Mouse (Mus musculus) left cerebral cortex, adult 18-20 months (tissue): ENCODE results near the gene Gata2. TPM values are rescaled to one million over a fixed set of nuclear protein-coding genes. Genes with fewer than 3 reads are reported as not detected.

ENCODE experiments used
- DNase-seq, 2 experiments: peaks; one replicate each; pipeline ENCODE4 v3.0.0; 2021 to 2022; ENCODE audit warnings: low spot score in 2 of 2, mixed read lengths in 1 of 2
- total RNA-seq, 2 experiments: library from RNA; stranded (reverse); gene quantifications; 2 replicates each; pipeline ENCODE4 v1.2.3; 2021

Gene Gata2
- total RNA-seq, 2 experiments from 2014 or later: 6.1 to 6.8 TPM

DNA sequence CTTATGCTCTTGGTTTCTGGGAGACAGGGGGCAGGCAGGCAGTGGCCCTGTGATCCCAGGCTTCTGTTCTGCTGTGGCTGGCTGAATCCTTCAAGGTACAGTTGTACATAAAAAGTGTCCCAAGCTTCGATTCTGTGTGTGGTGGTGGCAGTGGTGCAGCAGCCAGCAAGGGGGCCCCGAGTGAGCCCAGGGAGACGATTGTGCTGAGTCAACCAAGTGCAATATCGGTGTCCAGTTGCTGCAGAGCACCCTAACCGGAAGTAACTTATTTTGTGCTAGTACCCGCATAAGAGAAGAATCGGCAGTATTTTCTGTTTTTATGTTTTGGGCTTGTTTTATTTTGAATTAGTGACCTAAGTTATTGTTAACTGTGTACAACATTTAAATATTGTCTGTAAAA, 12.9 kb downstream of the Gata2 start:
- no peak for DNase-seq

DNA sequence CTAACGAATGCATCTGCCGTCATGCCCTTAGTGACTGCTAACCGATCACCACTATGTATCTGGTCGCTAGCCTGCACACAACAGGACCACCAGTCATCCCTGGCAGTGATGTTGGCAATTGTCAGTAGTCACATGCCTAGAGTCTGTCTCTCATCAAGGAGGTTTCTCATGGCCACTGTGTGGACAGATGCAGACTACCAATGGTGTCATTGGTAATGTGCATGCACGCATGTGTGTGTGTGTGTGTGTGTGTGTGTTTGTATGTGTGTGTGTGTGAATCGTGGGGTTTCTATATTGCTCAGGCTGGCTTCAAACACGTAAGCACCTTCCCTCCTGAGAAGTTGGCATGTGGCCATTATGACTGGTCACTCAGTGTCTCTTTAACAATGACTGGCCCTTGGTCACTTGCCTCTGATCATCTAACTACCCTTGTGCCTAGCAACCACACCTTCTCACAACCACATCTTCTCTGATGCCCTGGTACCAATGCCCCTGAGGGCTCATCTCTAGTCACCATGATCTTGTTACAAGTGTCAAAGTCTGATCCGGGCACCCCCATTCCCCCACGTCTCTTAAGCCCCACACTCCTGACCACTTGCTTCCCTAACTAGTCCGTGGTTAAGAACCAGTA, 13.8 kb downstream of the Gata2 start:
- DNase-seq: no peak

DNA sequence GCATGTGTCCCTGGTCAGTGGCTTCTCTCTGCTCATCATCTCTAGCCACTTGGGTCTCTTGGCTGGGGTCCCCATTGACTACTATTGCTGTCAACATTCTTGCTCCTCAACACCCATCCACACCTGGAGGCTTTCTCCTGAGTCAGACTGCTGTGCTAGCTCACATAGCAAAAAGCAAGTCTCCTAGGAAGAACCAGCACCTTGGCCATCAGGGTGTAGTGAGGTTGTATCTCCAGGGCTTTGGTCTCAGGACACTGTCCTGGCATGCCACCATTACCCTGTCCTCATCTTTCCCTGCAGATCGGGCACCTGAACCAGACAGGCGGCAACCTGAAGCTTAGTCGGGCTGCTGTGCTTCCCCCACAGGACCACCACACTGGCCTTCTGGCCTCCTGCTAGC, 14.6 kb downstream of the Gata2 start:
- DNase-seq: no peak

DNA sequence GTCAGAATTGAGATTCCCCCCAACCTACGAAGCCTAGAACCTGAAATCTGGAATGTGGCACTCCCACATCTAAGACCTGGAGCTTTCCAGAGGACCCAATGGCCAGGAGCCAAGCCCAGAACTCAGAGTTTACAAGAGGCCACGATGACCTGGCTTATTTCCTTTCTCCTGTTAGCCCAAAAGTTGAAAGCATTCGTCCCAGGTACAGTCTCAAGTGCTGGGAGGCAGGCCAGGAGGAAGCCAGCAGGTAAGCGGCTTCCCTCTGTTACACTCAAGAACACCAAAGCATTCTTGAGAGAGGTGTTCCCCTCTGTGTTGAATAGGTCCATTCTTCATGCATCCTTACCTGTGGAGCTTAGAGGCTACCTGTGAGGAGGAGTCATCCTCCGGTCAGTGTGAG, 15.8 kb downstream of the Gata2 start:
- DNase-seq: no peak

DNA sequence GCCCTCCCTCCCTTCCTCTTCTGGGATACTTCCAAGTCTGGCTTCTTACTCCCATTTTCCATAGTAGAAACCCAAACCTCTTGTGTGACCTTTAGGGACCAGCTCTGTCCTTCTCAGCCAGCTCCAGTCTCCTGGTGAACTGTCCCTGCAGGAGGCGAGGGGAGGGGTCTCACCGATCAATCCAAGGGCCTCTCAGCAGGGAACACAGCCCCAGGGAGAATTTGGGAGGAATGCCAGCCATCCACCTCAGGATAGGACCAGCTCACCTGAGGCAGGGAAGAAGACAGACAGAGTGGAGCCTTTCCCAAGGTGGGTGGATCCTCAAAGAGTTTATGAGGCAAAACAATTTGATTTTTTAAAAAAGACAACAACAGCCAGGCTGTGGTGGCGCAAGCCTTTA, 16.5 kb downstream of the Gata2 start:
- DNase-seq: no peak

DNA sequence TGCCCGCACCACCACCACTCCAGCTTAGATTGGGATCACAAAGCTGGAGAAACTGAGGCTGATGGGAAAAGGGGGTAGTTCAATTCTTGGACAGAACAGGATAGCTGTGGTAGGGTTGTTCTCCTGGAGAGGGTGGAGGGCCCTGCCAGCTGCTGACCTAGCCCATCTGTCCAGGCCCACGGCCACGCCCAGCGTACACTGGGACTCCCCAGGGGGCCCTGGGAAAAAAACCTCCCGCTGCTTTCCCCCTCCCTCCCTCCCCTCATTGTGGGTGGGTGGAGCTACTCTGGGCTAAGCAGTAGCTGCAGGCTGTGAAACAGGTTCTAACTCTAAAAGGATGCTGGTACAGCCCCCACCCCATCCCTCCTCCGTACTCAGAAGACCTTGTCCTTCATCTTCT, 22.1 kb downstream of the Gata2 start:
- DNase-seq: no peak

DNA sequence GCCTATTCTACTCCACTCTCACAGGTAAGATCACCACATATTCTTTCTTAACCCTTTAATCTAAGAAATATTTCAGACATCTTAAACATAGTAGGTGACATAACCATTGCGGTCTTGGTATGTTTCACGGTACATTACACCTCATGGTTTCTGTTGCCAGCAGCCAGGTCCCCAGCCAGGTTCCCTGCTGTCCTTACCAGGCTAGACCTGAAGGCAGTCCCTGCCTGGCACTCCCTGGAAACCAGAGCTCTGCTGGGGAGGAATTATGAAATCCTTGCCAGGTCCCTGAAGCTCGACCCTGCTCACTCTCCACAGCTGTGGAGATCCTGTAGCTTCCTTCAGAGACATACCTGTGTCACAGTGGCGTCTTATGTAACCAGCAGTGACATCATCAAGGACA, 22.5 kb downstream of the Gata2 start:
- DNase-seq: no peak

DNA sequence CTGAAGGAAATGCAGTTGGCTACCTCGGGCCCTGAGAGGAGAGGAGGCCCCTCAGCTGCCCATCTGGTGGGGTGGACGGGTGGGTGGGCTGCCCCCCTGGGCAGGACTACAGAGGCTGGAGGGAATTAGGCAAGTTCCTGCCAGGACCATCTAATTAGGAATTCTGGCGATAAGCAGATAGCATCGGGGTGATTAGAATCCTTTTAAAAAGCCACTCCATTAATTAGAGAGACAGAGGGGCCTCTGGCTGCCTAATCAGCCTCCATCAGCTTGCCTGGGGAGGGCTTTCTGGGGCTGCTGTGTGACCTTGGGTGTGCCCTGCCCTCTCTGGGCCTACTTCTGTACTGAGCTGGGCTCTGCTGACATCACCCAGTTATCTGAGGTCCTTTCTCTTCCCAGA, 25.4 kb downstream of the Gata2 start:
- no peak for DNase-seq

DNA sequence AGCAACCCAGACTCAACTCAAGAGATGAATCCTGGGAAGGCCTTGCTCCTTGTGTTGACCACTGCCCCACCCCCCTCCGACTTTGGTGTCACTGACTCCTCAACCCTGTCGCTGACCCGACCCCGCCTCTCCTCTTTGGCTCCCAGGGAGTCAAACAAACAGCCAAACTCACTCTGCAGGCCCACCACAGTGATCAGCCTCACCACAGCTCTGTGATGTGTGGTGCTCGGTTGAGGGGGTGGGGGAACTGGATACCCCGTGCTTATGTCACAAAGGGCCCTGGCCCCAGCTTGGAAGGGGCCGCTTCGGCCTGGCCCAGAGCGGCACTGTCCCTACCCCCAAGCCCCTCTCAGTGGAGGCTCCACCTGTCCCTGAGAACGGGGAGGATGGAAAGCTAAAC, 28.3 kb downstream of the Gata2 start, which contains the start of gene Dnajb8:
TSS of gene Dnajb8 (plus strand) at position 301 of the 400 bp plus-strand sequence.
- no peak for DNase-seq

DNA sequence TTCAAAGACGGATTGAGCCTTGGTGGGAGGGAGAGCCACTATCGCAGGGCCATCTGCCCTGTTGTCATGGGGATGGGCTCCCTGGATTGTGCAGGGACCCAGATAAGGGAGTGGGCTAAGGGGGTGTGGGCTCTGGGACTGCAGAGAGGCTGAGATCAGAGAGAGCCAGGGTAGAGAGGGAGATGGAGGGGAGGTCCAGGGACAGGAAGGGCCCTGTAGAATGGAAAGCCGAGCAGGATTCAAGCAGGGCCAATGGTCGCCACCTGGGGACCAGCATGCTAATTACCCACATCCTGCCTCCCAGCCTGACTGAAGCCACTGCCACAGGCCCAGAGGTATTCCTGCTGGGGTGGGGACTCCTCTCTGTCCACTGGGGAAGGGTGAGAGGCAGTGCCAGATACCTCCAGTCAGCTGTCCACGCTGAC, 32.9 kb downstream of the Gata2 start:
- DNase-seq: no peak

DNA sequence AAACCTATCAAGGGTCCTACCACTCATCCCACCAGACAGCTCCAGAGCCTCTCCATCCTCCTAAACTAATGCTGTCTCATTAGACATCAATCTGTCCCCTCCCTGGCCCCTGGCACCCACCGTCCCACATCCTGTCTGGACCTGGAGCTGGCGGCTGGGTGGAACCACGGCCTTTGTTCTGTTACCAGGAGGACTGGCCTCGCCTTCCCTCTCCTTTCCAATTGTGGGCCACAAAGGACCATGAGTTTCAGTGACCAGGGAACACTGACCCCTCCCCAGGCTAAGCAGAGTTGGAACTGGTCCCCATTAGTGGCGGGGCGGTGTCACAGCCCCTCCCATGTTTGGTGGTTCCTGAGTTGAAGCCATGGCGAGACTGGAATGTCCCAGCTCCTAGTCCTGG, 33.8 kb downstream of the Gata2 start:
- DNase-seq: no peak

DNA sequence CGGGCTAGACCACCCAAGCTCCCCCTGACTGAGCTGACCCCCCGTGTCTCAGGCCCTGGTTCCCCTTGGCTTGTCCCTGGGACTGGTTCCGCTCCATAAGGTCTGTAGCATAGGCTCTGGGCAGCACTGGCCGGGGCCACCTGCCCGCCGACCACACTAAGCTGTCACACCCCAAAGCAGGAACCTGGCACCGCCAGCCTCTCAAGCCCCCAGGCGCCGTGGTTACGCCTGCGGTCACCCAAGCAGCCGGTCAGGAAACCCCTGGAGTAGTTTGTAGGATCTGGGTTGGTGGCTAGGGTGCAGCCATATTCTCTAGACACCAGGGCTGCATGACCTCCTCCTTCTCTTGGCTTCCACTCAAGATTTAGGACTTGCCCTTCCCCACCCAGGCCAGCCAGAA, 35.5 kb downstream of the Gata2 start:
- no peak for DNase-seq

DNA sequence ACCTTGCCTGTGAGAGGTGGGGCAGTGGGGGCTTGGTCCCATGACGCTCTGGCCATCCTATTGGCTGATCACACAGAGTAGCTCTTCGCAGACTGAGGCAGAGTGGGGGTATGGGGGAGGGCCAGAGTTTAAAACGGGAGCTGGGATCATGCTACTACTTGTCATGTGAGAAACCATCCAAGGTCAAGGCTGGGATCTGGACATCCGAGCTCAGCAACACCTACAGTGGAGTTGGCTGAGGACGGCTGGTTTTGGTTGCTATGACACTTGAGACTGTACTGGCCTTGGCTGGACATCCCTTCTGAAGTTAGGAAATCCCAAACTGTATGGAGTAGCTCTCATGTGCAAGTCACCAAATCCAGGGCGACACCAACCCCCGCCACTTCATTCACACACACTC, 38.1 kb downstream of the Gata2 start:
- DNase-seq: no peak

DNA sequence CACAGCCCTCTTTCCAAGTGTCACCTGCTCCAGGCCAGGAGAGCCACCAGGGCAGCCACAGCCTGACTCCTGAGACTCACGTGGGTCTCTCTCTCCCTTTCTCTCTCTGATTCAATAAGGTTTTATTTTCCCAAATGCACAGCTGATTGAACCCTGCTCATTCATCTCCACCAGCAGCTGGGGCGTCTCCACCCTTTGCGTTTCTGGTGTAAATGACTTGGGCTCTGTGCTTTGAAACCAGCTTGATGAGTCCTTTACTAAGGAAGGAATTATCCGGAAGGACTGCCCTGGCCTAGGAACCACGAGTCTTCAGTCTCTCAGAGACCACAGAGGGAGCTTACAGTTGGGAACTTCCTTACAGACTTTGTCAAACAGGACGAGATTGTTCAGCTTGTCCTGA, 38.5 kb downstream of the Gata2 start:
- no peak for DNase-seq

DNA sequence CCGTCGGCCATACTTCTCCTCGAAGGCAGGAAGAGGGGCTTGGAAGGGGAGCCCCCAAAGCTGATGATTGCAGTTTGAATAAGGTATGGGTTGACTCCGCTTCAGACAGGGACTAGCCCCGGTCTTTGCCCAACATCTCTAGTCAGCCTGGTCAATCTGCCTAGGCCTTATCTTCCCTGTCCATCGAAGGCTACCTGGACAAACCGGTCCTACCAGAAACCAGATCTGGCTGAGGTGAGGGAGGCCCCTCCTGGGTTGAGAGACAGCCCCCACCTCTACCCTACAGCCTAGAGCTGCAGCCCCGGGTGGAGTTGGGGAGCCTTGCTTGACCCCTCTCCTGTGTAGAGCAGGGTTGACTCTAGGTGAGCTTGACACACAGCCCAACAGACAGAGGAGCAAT, 40.3 kb downstream of the Gata2 start:
- no peak for DNase-seq

DNA sequence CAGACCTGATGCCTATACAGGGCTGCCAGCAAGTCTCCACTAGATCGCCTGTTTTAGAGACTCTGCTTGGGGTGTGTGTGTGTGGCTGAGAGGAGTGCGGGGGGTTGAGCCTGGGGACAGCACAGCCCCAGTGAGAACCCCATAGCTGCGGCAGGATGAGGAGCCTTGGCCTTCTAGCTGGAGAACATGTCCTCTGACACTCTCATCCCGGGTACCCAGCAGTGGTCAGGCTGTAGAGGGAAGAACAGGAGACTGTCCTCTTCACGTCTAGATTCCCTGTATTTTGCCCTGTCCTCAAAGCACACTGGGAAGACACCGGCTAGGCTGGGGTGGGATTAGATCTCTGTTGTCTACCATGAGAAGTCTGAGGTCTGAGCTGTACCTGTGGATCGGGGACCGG, 41.8 kb downstream of the Gata2 start:
- no peak for DNase-seq

DNA sequence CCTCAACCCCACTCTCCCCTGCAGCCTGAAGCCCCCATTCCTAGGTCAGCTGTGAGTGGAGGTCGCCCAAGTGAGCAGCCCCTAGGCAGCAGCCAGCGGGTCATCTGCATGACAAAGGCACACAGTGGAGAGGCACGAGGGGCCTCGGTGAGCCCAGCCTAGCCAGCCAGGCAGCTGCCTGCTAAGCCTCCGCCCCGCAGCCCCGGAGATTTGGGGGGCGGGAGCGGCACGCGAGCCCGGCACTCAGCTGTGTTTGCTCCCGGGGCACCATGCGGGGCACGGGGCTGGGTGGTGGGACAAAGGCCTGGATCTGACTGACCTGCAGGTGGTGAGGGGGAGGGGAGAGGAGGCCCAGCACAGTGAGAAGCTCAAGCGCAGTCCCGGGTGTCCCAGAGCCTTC, 42.3 kb downstream of the Gata2 start:
- DNase-seq: no peak

DNA sequence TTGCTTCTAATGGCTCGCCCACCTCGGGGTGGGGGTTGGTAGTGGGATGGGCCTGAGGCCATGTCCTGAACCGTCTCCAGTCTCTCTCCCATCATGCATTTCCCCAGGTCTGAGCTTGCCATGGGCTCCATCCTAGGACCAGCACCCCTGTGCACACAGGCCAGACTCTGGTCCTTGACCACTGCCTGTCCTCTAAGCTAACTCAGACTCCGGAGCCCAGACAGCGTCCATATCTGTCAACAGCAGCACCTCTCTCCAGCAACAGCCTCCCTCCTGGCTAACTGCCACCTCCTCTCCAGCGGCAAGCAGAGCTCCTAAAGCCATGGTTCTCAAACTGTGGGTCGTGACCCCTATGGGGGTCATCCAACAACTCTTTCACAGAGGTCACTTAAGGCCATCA, 42.8 kb downstream of the Gata2 start:
- no peak for DNase-seq

DNA sequence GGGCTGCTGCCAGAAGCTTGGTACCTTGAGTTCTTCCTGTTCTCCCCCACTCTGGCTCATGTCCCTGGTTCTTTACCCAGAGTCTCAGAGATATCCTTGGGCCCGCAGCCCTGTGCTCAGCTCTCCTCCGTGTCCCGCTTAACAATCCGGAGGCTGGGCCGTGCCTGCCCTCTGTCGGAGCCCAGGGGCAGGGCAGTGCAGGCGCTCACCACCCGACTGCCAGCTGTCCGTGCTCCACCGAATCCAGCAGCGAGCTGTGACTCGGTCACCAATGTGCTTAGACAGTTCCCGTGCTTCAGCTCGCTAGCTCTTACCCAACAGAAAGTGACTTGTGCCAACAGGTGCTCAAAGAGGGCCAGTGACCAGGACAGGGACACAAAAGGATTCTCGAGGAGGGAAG, 48.9 kb downstream of the Gata2 start:
- peak in 1 of 2 experiments; percentile 30 for DNase-seq

DNA sequence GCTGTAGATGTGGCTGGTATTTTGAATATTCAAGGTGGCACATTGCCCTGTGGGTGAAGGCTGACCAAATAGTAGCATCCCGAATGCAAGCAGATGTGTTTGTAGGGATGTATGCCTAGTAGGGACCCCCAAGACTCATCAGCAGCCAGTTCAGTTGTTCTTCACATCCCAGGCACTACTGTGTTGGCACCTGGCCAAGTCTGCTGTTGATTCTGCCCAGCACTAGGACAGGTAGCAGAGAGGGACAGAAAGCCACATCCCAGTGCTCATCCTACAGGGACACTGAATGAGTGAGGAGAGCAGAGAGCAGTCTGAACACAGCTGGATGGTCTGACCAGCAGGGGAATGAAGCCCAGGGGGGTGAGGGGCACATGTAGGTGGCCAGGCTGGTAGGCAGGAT, 55.5 kb downstream of the Gata2 start:
- no peak for DNase-seq

DNA sequence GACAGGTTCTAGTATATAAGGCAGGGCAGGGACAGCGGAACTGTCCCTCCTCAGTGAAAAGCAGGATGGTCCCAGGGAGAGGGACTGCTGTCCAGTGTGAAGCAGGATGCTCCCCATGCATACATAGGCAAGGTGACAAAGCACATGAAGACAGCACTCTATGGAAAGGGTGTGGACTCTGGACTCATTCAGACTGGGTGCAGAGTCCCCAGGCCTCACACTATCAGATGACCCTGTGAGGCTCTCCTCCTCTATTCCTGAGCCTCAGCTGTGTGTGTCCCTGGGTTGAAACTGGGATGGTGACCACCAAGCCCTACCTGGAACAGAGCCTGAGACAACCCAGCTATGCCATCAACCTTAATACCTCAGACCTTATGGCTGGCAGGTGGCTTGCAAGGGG, 57.7 kb downstream of the Gata2 start:
- DNase-seq: no peak

DNA sequence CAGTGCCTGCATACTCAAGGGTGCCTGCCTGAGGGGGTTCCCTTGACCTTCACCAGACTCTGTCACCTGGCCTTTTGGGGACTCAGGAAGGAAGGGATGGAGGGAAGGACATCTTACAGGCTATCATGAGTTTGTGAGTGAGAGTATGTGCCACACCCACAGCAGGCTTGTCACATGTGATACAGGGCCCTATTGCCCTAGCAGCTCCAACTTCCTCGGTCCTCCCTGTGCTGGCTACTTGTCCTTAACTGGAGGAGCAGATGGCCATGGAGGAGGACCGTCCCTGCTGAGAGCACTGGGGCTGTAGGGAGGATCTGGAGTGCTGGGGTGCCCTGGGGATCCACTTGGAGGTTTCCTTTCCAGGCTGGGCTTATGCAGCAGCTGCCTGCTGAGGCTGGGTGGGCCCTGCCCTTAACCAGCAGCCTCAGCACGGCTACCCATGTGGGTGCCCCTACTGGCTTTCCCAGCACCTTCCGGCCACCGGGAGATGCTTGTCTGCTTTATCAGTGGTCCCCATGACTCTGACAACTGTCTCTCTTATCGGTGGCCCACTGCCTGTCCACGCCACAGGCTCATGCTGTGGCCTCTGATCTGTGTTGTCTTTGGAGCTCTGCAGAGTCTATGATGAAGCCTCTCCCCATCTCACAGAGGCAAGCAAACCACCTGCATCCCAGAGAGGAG, 58.2 kb downstream of the Gata2 start:
- DNase-seq: no peak

DNA sequence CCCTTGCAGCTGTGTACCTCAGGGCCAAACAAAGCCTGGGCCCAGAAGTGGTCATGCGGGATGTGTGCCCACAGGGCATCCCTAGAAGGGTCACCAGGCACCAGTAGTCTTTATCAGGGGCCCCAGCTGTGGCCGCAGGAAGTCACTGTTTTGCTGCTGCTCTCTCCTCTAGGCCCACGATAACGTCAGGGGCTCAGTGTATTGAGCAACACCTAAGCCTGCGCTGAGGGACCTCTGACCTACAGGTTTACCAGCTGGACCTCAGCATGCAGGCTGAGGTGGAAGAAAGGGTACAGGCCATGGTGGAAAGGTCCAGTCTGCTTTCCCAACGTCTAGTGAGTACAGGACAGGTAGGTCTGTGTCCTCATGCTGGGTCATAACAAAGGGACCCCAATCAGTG, 60.4 kb downstream of the Gata2 start:
- DNase-seq: no peak
